Mouse (Mus musculus): ENCODE measurements around the gene Sv2a. TPM values are rescaled to one million over a fixed set of nuclear protein-coding genes. Genes with fewer than 3 reads are reported as not detected.
A peak's percentile ranks its signal among the peaks of the same experiment; 100 is the strongest.
"Not testable (repeated sequence)": the region's sequence is repeated elsewhere in the genome, so short reads cannot be mapped to it uniquely, and the experiment has no call there.

The Sv2a gene
- polyA plus RNA-seq, 1 experiment = 2.0 TPM

DNA sequence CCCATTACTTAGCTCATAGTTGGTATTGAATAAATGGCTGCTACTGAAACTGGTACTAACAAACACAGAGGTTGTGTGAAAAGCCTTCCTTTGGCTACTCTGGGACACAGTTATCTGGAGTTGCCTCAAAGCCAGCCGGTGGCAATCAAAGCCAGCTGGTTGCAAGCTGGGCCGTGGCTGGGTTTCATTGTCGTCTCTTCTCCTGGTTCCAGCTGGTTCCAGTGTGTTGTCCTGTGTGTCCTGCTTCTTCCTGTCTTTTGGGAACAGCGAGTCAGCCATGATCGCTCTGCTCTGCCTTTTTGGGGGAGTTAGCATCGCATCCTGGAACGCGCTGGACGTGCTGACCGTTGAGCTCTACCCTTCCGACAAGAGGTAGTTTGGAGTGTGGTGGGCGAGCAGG lies 12.0 kb downstream of the Sv2a start:
- no peak overlapping the region for H3K27ac ChIP-seq (ENCODE audit: insufficient read depth, low read length)

DNA sequence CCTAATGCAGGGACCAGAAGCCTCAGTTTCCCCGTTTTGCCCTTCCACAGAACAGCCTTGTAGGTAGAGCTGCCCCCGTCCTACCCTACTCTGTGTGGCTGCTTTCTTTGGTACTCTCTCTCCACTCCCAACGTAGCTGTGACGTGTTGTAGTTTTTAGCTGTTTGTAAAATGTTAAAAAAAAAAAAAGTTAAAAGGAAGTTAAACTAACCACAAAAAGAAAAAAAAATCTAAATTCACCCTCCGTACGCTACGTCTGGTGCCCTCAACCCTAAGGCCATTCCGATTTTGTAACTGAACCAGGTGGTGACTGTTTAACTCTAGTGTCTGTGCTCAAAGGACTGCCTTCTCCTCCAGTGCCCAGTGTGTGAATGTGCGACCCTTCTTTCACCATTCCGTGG lies 14.0 kb downstream of the Sv2a start:
- no peak overlapping the region for H3K4me3 ChIP-seq (ENCODE audit: insufficient read depth, low read length)
- H3K27ac ChIP-seq (ENCODE audit: insufficient read depth, low read length) = no peak overlapping the region
- TF ChIP-seq POLR2A (IDR thresholded peaks at IDR 0.05; ENCODE audit: low read depth, low read length) (no peak), CTCF (IDR thresholded peaks at IDR 0.05; ENCODE audit: borderline replicate concordance, insufficient read depth, low read length) (no peak)
- H3K4me1 ChIP-seq (ENCODE audit: control insufficient read depth, insufficient read depth, low read length) = no peaks in the 10 kb centered on the region

More for the DNA sequence above, 12.0 kb downstream of the Sv2a start:
- TF ChIP-seq CTCF (IDR thresholded peaks at IDR 0.05; ENCODE audit: borderline replicate concordance, insufficient read depth, low read length) (no peak), POLR2A (IDR thresholded peaks at IDR 0.05; ENCODE audit: low read depth, low read length) (no peak)
- no peaks in the 10 kb centered on the region for H3K4me1 ChIP-seq (ENCODE audit: control insufficient read depth, insufficient read depth, low read length)
- H3K4me3 ChIP-seq (ENCODE audit: insufficient read depth, low read length) = no peak overlapping the region

DNA sequence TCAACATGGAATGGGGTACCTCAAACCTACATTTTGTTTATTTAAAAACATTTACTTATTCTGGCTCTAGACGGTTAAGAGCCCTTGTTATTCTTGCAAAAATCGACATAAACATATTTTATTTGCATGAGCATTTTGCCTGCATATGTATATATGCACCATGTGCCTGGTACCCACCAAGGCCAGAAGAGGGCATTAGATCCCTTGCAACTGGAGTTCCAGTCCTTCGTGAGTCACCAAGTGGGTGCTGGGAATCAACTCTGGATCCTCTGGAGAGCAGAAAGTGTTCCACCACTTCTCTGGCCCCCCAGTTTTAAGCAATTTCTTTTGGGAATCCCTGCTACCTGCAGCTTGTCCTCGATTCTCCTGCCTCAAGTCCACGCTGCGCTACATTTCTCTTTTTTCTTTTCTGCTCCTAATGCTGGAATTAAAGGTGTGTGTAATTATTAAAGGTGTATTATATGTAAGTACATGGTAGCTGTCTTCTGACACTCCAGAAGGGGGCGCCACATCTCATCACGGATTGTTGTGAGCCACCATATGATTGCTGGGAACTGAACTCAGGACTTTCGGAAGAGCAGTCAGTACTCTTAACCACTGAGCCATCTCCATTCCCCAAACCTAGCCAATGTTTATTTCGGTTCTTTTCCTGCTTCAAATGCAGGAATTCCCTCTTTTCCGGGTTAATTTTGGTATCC lies 14.8 kb downstream of the Sv2a start:
- TF ChIP-seq POLR2A (IDR thresholded peaks at IDR 0.05; ENCODE audit: low read depth, low read length) (no peak), CTCF (IDR thresholded peaks at IDR 0.05; ENCODE audit: borderline replicate concordance, insufficient read depth, low read length) (no peak)
- Histone ChIP-seq H3K4me3 (ENCODE audit: insufficient read depth, low read length) (no peak overlapping the region), H3K4me1 (ENCODE audit: control insufficient read depth, insufficient read depth, low read length) (no peaks in the 10 kb centered on the region), H3K27ac (ENCODE audit: insufficient read depth, low read length) (no peak overlapping the region)

DNA sequence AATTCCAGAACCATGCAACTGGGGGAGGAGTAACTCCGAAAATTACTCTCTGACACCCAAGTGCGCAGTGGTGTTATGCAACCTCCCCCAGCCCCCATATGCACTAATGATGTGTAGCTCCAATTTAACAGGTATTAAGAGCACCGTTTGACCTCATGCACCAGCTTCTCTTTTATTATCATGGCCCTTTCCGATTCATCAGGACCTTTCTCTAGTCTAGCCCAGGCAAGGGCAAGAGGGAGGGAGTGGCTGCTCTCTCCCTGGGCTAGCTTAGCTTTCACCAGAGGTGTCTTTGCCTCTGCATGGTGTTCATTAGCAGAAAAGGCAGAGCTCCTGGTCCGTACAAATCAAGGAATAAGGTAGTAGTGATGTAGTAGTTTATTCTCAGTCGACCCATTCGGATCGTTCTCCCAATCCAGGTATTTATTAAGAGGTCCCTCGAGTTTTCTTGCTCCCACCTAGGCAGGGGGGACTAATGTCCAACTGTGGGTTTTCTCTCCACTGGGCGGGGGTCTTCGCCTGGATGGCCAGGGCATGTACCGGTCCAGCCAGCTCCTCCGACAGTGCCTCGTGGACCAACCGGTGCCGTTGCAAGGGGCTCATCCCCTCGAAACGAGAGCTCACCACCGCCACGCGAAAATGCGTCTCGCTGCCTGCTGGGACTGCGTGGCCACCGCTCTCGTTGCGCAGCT lies 15.6 kb downstream of the Sv2a start:
- Histone ChIP-seq H3K27ac (ENCODE audit: insufficient read depth, low read length) (peak overlapping the region; percentile 81), H3K4me3 (ENCODE audit: insufficient read depth, low read length) (peak overlapping the region; percentile 79), H3K4me1 (ENCODE audit: control insufficient read depth, insufficient read depth, low read length) (no peaks in the 10 kb centered on the region)
- no peak for TF ChIP-seq CTCF (IDR thresholded peaks at IDR 0.05; ENCODE audit: borderline replicate concordance, insufficient read depth, low read length)
- no peak; the same call in 1 of the 2 replicates for TF ChIP-seq POLR2A (IDR thresholded peaks at IDR 0.05; ENCODE audit: low read depth, low read length)

DNA sequence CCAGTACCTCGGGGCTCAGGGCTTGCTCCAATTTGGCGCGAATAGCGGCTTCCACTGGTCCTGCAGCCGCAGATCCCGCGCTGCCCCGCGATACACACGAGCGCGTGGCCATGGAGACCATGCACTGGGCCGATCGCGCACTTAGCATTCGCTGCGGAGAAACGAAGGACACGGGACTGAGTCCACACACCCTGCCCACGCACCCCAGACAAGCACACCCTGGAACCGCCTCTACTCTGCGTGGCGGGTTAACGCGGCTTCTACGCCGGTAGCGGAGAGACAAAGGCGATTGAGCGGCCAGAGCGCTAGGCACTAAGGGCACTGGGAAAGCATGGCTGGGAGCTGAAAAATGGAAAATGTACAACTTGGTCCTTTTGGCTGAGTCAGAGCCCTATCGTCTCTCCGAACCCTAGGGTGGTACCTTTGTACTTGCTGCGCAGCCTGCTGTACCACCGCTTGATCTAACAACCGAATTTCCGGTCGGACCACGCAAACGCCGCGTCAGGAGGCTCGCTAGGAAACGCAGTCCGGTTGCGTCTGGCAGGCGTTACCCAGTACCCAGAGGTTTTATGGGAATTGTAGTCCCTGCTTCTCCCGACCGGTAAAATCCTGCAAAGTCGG lies 16.3 kb downstream of the Sv2a start:
- TF ChIP-seq POLR2A (IDR thresholded peaks at IDR 0.05; ENCODE audit: low read depth, low read length) (peak; percentile 94), CTCF (IDR thresholded peaks at IDR 0.05; ENCODE audit: borderline replicate concordance, insufficient read depth, low read length) (no peak)
- Histone ChIP-seq H3K27ac (ENCODE audit: insufficient read depth, low read length) (peak overlapping the region; percentile 81), H3K4me1 (ENCODE audit: control insufficient read depth, insufficient read depth, low read length) (no peaks in the 10 kb centered on the region), H3K4me3 (ENCODE audit: insufficient read depth, low read length) (peak overlapping the region; percentile 79)

DNA sequence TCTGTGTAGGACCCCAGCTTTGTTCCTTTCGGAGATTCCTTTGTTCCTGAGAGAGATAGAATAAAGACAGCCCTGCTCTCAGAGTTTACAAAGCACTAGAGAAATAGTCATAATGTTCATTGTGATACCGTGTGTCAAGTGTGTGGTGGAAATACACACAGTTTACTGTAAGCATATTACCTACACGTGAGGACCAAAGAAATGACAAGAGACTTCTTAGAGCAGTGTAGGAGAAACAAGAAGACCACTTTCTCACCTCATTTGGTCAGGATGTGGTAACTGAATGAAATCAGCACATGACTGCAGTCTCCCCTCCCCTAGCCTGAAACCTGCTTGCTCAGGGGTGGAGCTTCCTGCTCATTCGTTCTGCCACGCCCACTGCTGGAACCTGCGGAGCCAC lies 17.2 kb downstream of the Sv2a start:
- Histone ChIP-seq H3K27ac (ENCODE audit: insufficient read depth, low read length) (no peak overlapping the region), H3K4me1 (ENCODE audit: control insufficient read depth, insufficient read depth, low read length) (no peaks in the 10 kb centered on the region), H3K4me3 (ENCODE audit: insufficient read depth, low read length) (no peak overlapping the region)
- TF ChIP-seq POLR2A (IDR thresholded peaks at IDR 0.05; ENCODE audit: low read depth, low read length) (0 out of 2 replicates have a peak, but pooled peaks have one; percentile 24), CTCF (IDR thresholded peaks at IDR 0.05; ENCODE audit: borderline replicate concordance, insufficient read depth, low read length) (no peak)

DNA sequence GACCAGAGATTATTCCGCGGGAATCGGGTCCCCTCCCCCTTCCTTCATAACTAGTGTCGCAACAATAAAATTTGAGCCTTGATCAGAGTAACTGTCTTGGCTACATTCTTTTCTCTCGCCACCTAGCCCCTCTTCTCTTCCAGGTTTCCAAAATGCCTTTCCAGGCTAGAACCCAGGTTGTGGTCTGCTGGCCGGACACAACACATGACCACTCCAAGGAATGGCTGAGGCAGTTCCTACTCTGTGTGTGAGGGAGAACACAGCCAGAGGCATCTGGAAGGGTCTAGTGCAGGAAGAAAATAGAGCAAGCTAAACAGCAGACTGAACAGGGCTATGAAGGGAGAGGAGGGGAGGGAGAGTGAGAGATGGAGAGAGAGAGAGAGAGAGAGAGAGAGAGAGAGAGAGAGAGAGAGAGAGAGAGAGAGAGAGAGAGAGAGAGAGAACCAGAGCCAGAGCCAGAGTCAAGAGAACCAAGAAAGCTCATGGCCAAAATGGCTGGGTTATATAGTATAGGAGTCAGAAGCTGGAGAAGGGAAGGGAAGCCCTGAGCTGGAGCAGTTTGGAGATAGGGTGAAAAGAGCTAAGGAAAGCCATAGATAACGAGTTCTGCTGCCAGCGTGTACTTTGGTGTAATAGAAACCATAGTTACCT lies 17.8 kb downstream of the Sv2a start:
- H3K4me3 ChIP-seq (ENCODE audit: insufficient read depth, low read length); H3K27ac ChIP-seq (ENCODE audit: insufficient read depth, low read length); H3K4me1 ChIP-seq (ENCODE audit: control insufficient read depth, insufficient read depth, low read length): not testable (repeated sequence)

DNA sequence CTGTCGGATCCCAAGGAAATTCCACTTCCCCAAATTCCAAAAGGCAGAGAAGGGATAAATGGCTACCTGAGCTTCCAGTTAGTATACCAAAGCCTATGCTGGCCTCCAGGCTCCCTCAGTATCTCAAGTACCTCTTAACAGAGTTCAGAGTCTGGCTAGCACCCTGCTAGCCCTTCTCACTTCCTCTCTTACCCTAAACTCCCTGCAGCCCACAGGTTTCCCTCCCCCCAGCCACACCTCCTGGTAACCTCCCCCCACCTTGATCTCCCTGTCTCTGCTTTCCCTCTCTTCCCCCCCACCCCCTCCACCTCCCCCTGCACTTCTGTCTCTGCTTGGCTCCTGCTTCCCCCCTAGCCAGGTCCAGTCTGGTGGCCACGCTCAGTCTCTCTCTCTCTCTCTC lies 18.8 kb downstream of the Sv2a start:
- no peak overlapping the region for H3K27ac ChIP-seq (ENCODE audit: insufficient read depth, low read length)
- H3K4me1 ChIP-seq (ENCODE audit: control insufficient read depth, insufficient read depth, low read length) = no peaks in the 10 kb centered on the region
- no peak for TF ChIP-seq CTCF (IDR thresholded peaks at IDR 0.05; ENCODE audit: borderline replicate concordance, insufficient read depth, low read length)
- TF ChIP-seq POLR2A (IDR thresholded peaks at IDR 0.05; ENCODE audit: low read depth, low read length) = no peak
- no peak overlapping the region for H3K4me3 ChIP-seq (ENCODE audit: insufficient read depth, low read length)

DNA sequence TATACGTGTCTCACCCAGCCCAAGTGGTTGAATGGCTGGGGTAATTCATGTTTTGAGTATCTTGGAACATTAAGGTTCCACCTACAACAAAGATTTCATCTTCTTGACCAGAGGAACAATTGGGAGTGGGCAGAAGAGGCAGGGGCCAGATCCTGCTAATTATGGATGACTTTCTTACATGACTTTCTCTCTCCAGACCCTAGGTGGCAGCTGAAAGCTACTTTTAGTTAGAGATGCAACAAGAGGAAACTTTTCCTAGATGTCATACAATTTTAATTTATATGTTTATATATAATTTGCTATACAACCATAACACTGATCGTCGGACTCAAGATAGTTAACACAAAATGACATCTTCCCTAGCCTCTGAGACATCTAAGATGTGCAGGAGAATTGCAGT lies 26.9 kb downstream of the Sv2a start:
- TF ChIP-seq POLR2A (IDR thresholded peaks at IDR 0.05; ENCODE audit: low read depth, low read length) (no peak), CTCF (IDR thresholded peaks at IDR 0.05; ENCODE audit: borderline replicate concordance, insufficient read depth, low read length) (no peak)
- Histone ChIP-seq H3K4me1 (ENCODE audit: control insufficient read depth, insufficient read depth, low read length) (no peaks in the 10 kb centered on the region), H3K4me3 (ENCODE audit: insufficient read depth, low read length) (no peak overlapping the region)

DNA sequence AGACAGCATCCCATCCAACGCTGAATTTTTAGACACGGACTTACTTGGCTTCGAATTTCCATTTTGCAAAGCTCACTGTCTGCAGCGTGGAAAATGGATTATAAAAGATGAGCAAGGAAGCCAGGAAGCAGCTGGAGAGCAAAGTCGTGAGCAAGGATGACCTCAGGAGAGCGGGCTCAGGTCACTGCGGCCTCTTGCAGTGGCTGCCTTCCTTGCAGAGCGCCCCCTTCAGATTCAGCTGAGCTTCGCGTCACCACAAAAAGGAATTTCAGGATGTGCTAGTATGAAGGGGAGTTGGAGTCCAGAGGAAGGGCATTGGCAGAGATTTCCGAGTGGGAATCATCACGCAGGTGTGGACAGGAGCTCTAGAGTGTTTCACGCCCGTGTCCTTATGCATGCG lies 28.3 kb downstream of the Sv2a start:
- Histone ChIP-seq H3K4me1 (ENCODE audit: control insufficient read depth, insufficient read depth, low read length) (no peaks in the 10 kb centered on the region), H3K27ac (ENCODE audit: insufficient read depth, low read length) (no peak overlapping the region), H3K4me3 (ENCODE audit: insufficient read depth, low read length) (no peak overlapping the region)
- TF ChIP-seq POLR2A (IDR thresholded peaks at IDR 0.05; ENCODE audit: low read depth, low read length) = no peak
- peak; percentile 29; the same call in 1 of the 2 replicates for TF ChIP-seq CTCF (IDR thresholded peaks at IDR 0.05; ENCODE audit: borderline replicate concordance, insufficient read depth, low read length)

More for the DNA sequence above, 26.9 kb downstream of the Sv2a start:
- no peak overlapping the region for H3K27ac ChIP-seq (ENCODE audit: insufficient read depth, low read length)
